Mouse (Mus musculus) CH12.LX (cell line): ENCODE results near the gene Abtb2. TPM values are rescaled to one million over a fixed set of nuclear protein-coding genes. Genes with fewer than 3 reads are reported as not detected.
A peak's percentile ranks its signal among the peaks of the same experiment; 100 is the strongest.

Experiments used
- DNase-seq: peaks from one replicate; pipeline ENCODE4 v3.0.0-alpha.2; 2013; ENCODE audit errors: extremely low read depth
- H3K27ac ChIP-seq: 2 replicates; pipeline ENCODE4 v1.5.1; 2012; ENCODE audit warnings: low read depth, mild to moderate bottlenecking, control low read depth, moderate library complexity; ENCODE audit not compliant: insufficient read depth
- H3K27me3 ChIP-seq: replicated peaks from 2 replicates; pipeline ENCODE3; 2012; ENCODE audit warnings: inconsistent platforms
- H3K36me3 ChIP-seq, 2 experiments: replicated peaks in 1 of 2; 2 replicates each; pipeline versions ENCODE3 to v1.6.1; 2012; ENCODE audit warnings: inconsistent platforms in 1 of 2, low read length in 1 of 2, mild to moderate bottlenecking in 1 of 2, mixed read lengths in 1 of 2, moderate library complexity in 1 of 2; ENCODE audit not compliant: control insufficient read depth in 1 of 2, insufficient read depth in 1 of 2
- H3K4me1 ChIP-seq, 2 experiments: 2 replicates each; pipeline ENCODE4 v1.6.1; 2012; ENCODE audit warnings: inconsistent platforms in 1 of 2, moderate library complexity in 1 of 2; ENCODE audit not compliant: insufficient read depth in 2 of 2, control insufficient read depth in 1 of 2
- H3K4me2 ChIP-seq: 2 replicates; pipeline ENCODE4 v1.6.1; 2012; ENCODE audit warnings: low read depth, mild to moderate bottlenecking, control low read depth; ENCODE audit not compliant: poor library complexity, insufficient read depth, severe bottlenecking
- H3K4me3 ChIP-seq, 3 experiments: fragments of 150-350 bp in 1 of 3; sonication (generic) in 1 of 3; replicated peaks in 1 of 3; 2 replicates each; pipeline versions ENCODE3 to v1.5.1; 2011 to 2012; ENCODE audit warnings: low read depth in 2 of 3, low read length in 2 of 3, mild to moderate bottlenecking in 2 of 3, moderate library complexity in 2 of 3, control low read depth in 1 of 3, improper control_type of control experiment in 1 of 3, inconsistent platforms in 1 of 3, mixed read lengths in 1 of 3; ENCODE audit not compliant: poor library complexity in 1 of 3
- H3K79me2 ChIP-seq: replicated peaks from 2 replicates; pipeline ENCODE4 v1.6.1; 2012; ENCODE audit warnings: mild to moderate bottlenecking, moderate library complexity; ENCODE audit not compliant: control insufficient read depth, poor library complexity, insufficient read depth, severe bottlenecking; ENCODE audit errors: extremely low read depth
- H3K9ac ChIP-seq: 2 replicates; pipeline ENCODE4 v1.6.1; 2012; ENCODE audit warnings: low read depth, mild to moderate bottlenecking, control low read depth, moderate library complexity; ENCODE audit not compliant: insufficient read depth
- H3K9me3 ChIP-seq: replicated peaks from 2 replicates; pipeline ENCODE3; 2012; ENCODE audit warnings: low read length, inconsistent platforms, mixed read lengths
- CHD2 ChIP-seq: IDR thresholded peaks from 2 replicates; pipeline ENCODE4 v1.6.1; 2011; ENCODE audit warnings: low read length, improper control_type of control experiment
- CTCF ChIP-seq, 2 experiments: IDR thresholded peaks in 1 of 2; conservative IDR thresholded peaks in 1 of 2; 2 replicates each; pipeline ENCODE4 v1.5.1; 2011 to 2012; ENCODE audit warnings: low read depth in 2 of 2, low read length in 2 of 2, improper control_type of control experiment in 1 of 2, inconsistent platforms in 1 of 2, mild to moderate bottlenecking in 1 of 2, moderate library complexity in 1 of 2
- EP300 ChIP-seq: IDR thresholded peaks from 2 replicates; pipeline ENCODE4 v1.6.1; 2011; ENCODE audit warnings: low read length, improper control_type of control experiment
- ETS1 ChIP-seq: conservative IDR thresholded peaks from 2 replicates; pipeline ENCODE4 v1.6.1; 2012; ENCODE audit warnings: low read depth, mild to moderate bottlenecking, inconsistent platforms, low read length, improper control_type of control experiment, moderate library complexity
- IRF4 ChIP-seq: IDR thresholded peaks from 2 replicates; pipeline ENCODE4 v1.6.1; 2014; ENCODE audit warnings: low read depth, mild to moderate bottlenecking, inconsistent platforms, low read length, improper control_type of control experiment
- JUN ChIP-seq: IDR thresholded peaks from 2 replicates; pipeline ENCODE4 v1.6.1; 2011; ENCODE audit warnings: low read depth, mild to moderate bottlenecking, low read length, improper control_type of control experiment, moderate library complexity; ENCODE audit not compliant: insufficient read depth
- JUND ChIP-seq: conservative IDR thresholded peaks from 2 replicates; pipeline ENCODE4 v1.6.1; 2011; ENCODE audit warnings: low read depth, low read length, improper control_type of control experiment
- POLR2A ChIP-seq: IDR thresholded peaks from 2 replicates; pipeline ENCODE4 v1.6.1; 2011; ENCODE audit warnings: low read depth, mild to moderate bottlenecking, improper control_type of control experiment, low read length
- RAD21 ChIP-seq: IDR thresholded peaks from 2 replicates; pipeline ENCODE4 v1.6.1; 2011; ENCODE audit warnings: low read depth, mild to moderate bottlenecking, low read length, improper control_type of control experiment, moderate library complexity
- RCOR1 ChIP-seq: conservative IDR thresholded peaks from 2 replicates; pipeline ENCODE4 v1.6.1; 2012; ENCODE audit warnings: low read depth, mild to moderate bottlenecking, inconsistent platforms, low read length, improper control_type of control experiment
- SMC3 ChIP-seq: IDR thresholded peaks from 2 replicates; pipeline ENCODE4 v1.6.1; 2011; ENCODE audit warnings: low read depth, low read length, improper control_type of control experiment
- TBP ChIP-seq: conservative IDR thresholded peaks from 2 replicates; pipeline ENCODE4 v1.6.1; 2011; ENCODE audit warnings: low read depth, low read length, improper control_type of control experiment
- ZC3H11A ChIP-seq: IDR thresholded peaks from 2 replicates; pipeline ENCODE4 v1.6.1; 2012; ENCODE audit warnings: low read depth, mild to moderate bottlenecking, inconsistent platforms, low read length, improper control_type of control experiment
- ZNF384 ChIP-seq: IDR thresholded peaks from 2 replicates; pipeline ENCODE4 v1.6.1; 2012; ENCODE audit warnings: low read depth, low read length, improper control_type of control experiment, inconsistent platforms
- dilution Hi-C: fragments of 300-500 bp; cut with MboI; formaldehyde crosslinking; loops from 2 replicates; pipeline ENCODE4 v1.14.3; 2020; ENCODE audit warnings: low sequenced_read_pairs; ENCODE audit not compliant: extremely low pct_unique_long_range_greater_than_20kb, extremely low pct_ligation_motif_present
- in situ Hi-C: fragments of 300-500 bp; cut with MboI; formaldehyde crosslinking; loops from 3 replicates; pipeline ENCODE4 v1.14.3; 2019; ENCODE audit warnings: low sequenced_read_pairs, low pct_ligation_motif_present, low pct_unique_long_range_greater_than_20kb, mixed read lengths
- polyA plus RNA-seq: library from polyadenylated mRNA; unstranded; fragments of >175 nt; gene quantifications from 2 replicates; pipeline ENCODE4 v1.2.1, GENCODE M21; 2012; ENCODE audit warnings: low read depth; ENCODE audit not compliant: insufficient read length
- total RNA-seq, 2 experiments: library from RNA; depleted of rRNA; stranded (reverse); fragments of 300-350 nt in 1 of 2; fragments of >200 nt in 1 of 2; gene quantifications; 2 replicates each; pipeline ENCODE4 v1.2.3; 2012 to 2014

Abtb2 gene
- total and polyA plus RNA-seq, 3 experiments = 2.9 to 7.7 (median 3.8) TPM

DNA sequence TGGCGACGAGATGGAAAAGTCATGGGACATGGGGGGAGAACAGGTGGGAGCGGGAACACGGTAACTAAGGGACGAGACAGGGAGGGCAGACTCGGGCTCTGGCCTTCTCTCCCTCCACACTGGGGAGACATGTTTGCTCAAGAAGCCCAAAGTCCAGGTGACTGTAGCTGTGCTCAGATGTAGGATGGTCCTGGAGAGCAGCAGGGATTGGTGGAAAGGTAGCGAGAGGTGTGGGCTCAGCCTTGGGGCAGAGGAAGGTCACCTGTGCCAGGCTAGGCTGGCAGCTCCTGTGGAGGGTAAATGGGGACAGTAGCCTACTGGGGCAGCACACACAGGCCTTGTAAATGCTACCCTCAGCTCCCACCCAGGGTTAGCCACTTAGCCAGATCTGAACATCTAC, 147.7 kb downstream of the Abtb2 start:
- TF ChIP-seq JUN = no peak
- Histone ChIP-seq H3K27me3 (no peaks in the 10 kb centered on the region), H3K4me1 (peaks cover 0 to 6% of the 10 kb centered on the region in 2 experiments; a peak in 3 of 4 replicates), H3K9me3 (no peaks in the 10 kb centered on the region), H3K9ac (no peak overlapping the region), H3K79me2 (no peaks in the 10 kb centered on the region), H3K4me3 (no peak overlapping the region), H3K36me3 (peaks cover 51 to 99% of the 10 kb centered on the region in 2 experiments), H3K4me2 (no peak overlapping the region), H3K27ac (no peak overlapping the region)
- in situ Hi-C loops = loop anchor here (25.0 kb wide), 1 partner anchor 252 kb away; no protein-coding TSS in a partner anchor
- DNase-seq = no peak
- dilution Hi-C loops = no loop called here

DNA sequence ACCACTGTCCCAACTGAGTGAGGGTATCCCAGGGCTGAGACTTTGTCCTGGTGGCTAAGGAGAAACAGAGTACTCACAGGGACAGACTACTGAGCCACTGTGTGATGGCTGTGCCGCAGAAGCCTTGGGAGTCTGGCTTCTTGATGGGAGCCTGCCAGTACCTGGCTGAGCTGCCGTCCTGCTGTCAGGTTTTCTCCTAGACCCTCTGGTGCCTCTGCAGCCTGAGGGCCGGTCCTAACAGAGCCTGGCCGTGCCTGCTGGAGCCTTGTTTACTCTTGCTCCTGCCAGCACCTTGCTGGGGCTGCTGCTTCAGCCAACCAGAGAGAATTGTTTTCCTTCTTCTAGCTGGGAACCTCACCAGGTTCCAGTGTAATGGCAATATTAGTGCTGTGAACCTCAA, 148.3 kb downstream of the Abtb2 start:
- Histone ChIP-seq H3K36me3 (peaks cover 49 to 98% of the 10 kb centered on the region in 2 experiments), H3K4me2 (no peak overlapping the region), H3K79me2 (no peaks in the 10 kb centered on the region), H3K9ac (no peak overlapping the region), H3K4me3 (no peak overlapping the region), H3K27me3 (no peaks in the 10 kb centered on the region), H3K9me3 (no peaks in the 10 kb centered on the region), H3K4me1 (peaks cover 0 to 6% of the 10 kb centered on the region in 2 experiments; a peak in 3 of 4 replicates), H3K27ac (no peak overlapping the region)
- in situ Hi-C loops = loop anchor here (25.0 kb wide), 1 partner anchor 252 kb away; no protein-coding TSS in a partner anchor
- no peak for DNase-seq
- TF ChIP-seq IRF4 (no peak), EP300 (no peak), ZNF384 (no peak), TBP (no peak), POLR2A (no peak), CHD2 (no peak)
- dilution Hi-C loops = no loop called here

DNA sequence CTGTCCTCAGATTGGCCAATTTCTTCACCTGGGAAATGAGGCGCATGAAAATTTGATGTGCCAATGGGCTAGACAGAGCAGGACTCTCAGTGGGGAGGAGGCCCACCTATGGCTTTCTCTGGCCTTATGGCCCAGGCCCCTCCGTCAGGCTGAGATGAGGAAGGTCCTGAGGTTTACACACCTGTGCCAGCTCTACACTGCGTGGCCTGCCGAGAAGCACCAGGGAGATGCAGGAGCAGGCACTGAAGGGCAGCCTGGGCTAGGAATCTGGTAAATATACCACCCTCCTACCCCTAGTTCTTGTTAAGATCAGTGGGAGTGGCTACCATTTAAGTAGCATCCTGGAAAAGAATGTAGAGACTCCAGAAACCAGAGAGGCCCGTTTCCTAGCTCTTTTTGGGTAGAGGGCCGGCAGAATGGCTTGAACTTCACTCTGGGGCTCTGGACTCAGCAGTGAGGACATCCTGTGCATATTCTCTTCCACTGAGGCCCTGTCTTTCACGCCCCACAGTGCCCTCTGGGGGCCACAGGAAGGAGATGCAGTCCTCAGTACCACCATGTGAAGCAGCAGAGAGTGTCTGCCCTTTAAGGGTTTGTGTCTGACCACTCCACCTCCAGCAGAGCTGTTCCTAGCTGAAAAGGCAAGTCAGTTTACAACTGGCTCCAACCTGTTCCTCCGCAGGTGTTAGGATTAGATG, 152.6 kb downstream of the Abtb2 start:
- DNase-seq = peak; percentile 75
- in situ Hi-C loops = loop anchor here (25.0 kb wide), 1 partner anchor 256 kb away; no protein-coding TSS in a partner anchor
- peaks cover 3 to 4% of the 10 kb centered on the region in 2 experiments; a peak in 1 of 4 replicates for H3K4me1 ChIP-seq
- H3K9ac ChIP-seq = no peak overlapping the region
- no peak overlapping the region for H3K4me3 ChIP-seq
- peaks cover 67 to 93% of the 10 kb centered on the region in 2 experiments for H3K36me3 ChIP-seq
- H3K27ac ChIP-seq = no peak overlapping the region
- no peak overlapping the region for H3K4me2 ChIP-seq
- no peak for TF ChIP-seq RCOR1
- TF ChIP-seq CTCF (conservative IDR thresholded peaks at IDR 0.05 in 1 of 2, IDR thresholded peaks at IDR 0.05 in 1 of 2; ENCODE audit: low read depth in 2 of 2, low read length in 2 of 2) = peak; percentile 56 to 93
- TF ChIP-seq JUND = no peak
- TF ChIP-seq TBP = no peak
- no peak for TF ChIP-seq IRF4
- TF ChIP-seq ETS1 = no peak
- peak; percentile 98 for TF ChIP-seq SMC3
- peak; percentile 82 for TF ChIP-seq RAD21
- TF ChIP-seq ZC3H11A = peak; percentile 85
- H3K27me3 ChIP-seq = no peaks in the 10 kb centered on the region
- no peaks in the 10 kb centered on the region for H3K9me3 ChIP-seq
- dilution Hi-C loops = no loop called here
- H3K79me2 ChIP-seq = no peaks in the 10 kb centered on the region
